Mouse (Mus musculus): Measurements from ENCODE around the gene Coq6. TPM values are rescaled to one million over a fixed set of nuclear protein-coding genes. Genes with fewer than 3 reads are reported as not detected.
A peak's percentile ranks its signal among the peaks of the same experiment; 100 is the strongest.

The Coq6 gene
- polyA plus RNA-seq, 1 experiment from 2014 or later: 52.2 TPM

DNA sequence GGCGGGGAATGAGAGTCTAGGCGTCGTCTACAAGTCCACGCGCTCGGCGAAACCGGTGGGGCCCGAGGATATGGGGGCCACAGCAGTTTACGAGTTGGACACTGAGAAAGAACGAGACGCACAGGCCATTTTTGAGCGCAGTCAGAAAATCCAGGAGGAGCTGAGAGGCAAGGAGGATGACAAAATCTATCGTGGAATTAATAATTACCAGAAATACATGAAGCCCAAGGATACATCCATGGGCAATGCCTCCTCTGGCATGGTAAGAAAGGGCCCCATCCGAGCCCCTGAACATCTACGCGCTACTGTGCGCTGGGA is 56.1 kb downstream of the Coq6 start:
- H3K27ac ChIP-seq (ENCODE audit: low read depth): peak overlapping the region; percentile 59
- H3K4me1 ChIP-seq (replicated peaks; ENCODE audit: control insufficient read depth, insufficient read depth, low read length): 0 out of 2 replicates have a peak, but pooled peaks cover 3% of the 10 kb centered on the region
- WGBS: 37% methylated on average over 18 of the region's 18 CpGs
- DNase-seq (ENCODE audit: low spot score) (no peak), ATAC-seq (replicated peaks; ENCODE audit: low FRiP score, low TSS enrichment, low read depth) (0 out of 2 replicates have a peak, but pooled peaks have one; percentile 15)
- no peaks in the 10 kb centered on the region for H3K27me3 ChIP-seq (replicated peaks; ENCODE audit: control insufficient read depth, insufficient read depth, low read length)
- no peaks in the 10 kb centered on the region for H3K36me3 ChIP-seq (ENCODE audit: control insufficient read depth, insufficient read depth, low read length)
- H3K9ac ChIP-seq (ENCODE audit: low read length): peak overlapping the region; percentile 68
- peak overlapping the region; percentile 80 for H3K4me2 ChIP-seq (ENCODE audit: low read length)
- peak overlapping the region; percentile 59 for H3K4me3 ChIP-seq (ENCODE audit: low read depth, low read length)
- peaks cover 2% of the 10 kb centered on the region; the same call in 1 of the 2 replicates for H3K9me3 ChIP-seq (ENCODE audit: control insufficient read depth, low read length)

Other genes starting within 250 kb of the Coq6 start
- gene Dnal1, start 247.3 kb upstream of the Coq6 start, polyA plus RNA-seq (2014; fragmentation: Nextera tagmentation; extraction: Ambion mirVana): 2.8 and 3.5 TPM in 2 replicates
- gene Pnma1, start 213.2 kb upstream of the Coq6 start, polyA plus RNA-seq (2014; fragmentation: Nextera tagmentation; extraction: Ambion mirVana): 0.56 and 0.84 TPM in 2 replicates
- gene Elmsan1, start 142.8 kb upstream of the Coq6 start, polyA plus RNA-seq (2014; fragmentation: Nextera tagmentation; extraction: Ambion mirVana): 8.2 and 8.8 TPM in 2 replicates
- gene Ptgr2, start 76.4 kb upstream of the Coq6 start, polyA plus RNA-seq (2014; fragmentation: Nextera tagmentation; extraction: Ambion mirVana): 26.1 and 30.4 TPM in 2 replicates
- 66.0 and 79.7 TPM in 2 replicates for gene Zfp410, start 44.8 kb upstream of the Coq6 start, polyA plus RNA-seq (2014; fragmentation: Nextera tagmentation; extraction: Ambion mirVana)
- 2.5 and 2.6 TPM in 2 replicates for gene Fam161b, start 176 bp downstream of the Coq6 start, polyA plus RNA-seq (2014; fragmentation: Nextera tagmentation; extraction: Ambion mirVana)
- 19.6 and 19.7 TPM in 2 replicates for gene Entpd5, start 47.4 kb downstream of the Coq6 start, polyA plus RNA-seq (2014; fragmentation: Nextera tagmentation; extraction: Ambion mirVana)
- gene Bbof1, start 47.4 kb downstream of the Coq6 start, polyA plus RNA-seq (2014; fragmentation: Nextera tagmentation; extraction: Ambion mirVana): 0.99 and 1.2 TPM in 2 replicates
- gene Rnf113a2, start 55.5 kb downstream of the Coq6 start, polyA plus RNA-seq (2014; fragmentation: Nextera tagmentation; extraction: Ambion mirVana): 21.4 and 23.1 TPM in 2 replicates
- gene Aldh6a1, start 89.3 kb downstream of the Coq6 start, polyA plus RNA-seq (2014; fragmentation: Nextera tagmentation; extraction: Ambion mirVana): 29.5 and 33.1 TPM in 2 replicates
- 18.0 and 18.2 TPM in 2 replicates for gene Lin52, start 89.8 kb downstream of the Coq6 start, polyA plus RNA-seq (2014; fragmentation: Nextera tagmentation; extraction: Ambion mirVana)
- gene Vsx2, start 208.1 kb downstream of the Coq6 start, polyA plus RNA-seq (2014; fragmentation: Nextera tagmentation; extraction: Ambion mirVana): not detected in 2 replicates